ENCODE assay signal across 10 mouse cellular contexts in the genomic region with DNA sequence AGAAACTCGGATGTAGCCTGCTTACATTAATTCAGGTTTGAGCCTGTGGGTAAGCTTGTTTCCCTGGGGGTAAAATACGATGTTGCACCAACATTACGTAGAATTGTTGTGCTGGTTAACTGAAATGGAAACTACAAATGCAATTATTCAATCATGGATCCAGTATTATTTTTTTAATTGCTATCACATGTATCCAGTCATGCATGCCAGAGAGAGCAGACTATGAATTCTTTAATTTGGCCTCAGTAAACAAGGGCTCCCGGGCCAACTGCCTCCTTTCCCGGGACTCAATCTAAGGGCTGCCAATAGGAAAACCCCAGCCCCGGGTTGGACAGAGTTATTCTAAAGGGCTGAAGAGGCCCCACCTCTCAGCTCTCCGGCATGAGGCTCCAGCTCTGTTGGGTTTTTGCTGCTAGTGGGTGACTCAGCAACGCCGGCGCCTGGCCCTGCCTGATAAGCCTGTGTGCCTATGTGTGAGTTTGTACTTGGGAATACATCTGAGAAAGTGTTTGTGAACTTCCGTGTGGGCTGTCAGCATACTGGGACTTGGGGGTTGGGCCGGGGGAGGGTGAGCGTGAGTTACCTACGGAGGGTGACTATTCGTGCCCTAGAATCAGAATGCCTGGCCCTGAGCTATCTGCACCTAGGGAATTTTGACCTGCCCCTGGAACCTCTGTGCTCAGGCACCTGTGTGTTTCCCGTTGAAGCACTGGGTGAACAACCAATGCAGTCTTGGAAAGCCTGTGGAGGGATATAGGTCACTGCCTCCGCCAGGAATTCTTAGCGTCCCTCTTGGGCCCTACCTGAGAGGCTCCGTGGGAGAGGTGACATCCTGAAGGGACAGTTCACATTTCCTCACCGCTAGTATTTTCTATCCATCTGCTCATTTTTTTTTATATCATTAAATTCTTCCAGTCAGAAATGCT. TPM values are rescaled to one million over a fixed set of nuclear protein-coding genes. Genes with fewer than 3 reads are reported as not detected.
DNase-seq lines count a peak whose midpoint lies in the region; ATAC-seq and TF ChIP-seq lines count a peak whose summit lies in the region.
"Had no signal": no experiment of that assay in that cellular context is flagged by ENCODE, and none has a peak within 500 bp of the region (broad histone marks: within the 10 kb centered on the region; RNA-seq: fewer than 3 reads in every experiment).

No protein-coding gene starts in this region.

- peaks cover 20% of the 10 kb centered on the region for H3K4me1 ChIP-seq in kidney, adult 2 months (ENCODE audit: control insufficient read depth, insufficient read depth, low read length)
- peaks cover 4% of the 10 kb centered on the region; the same call in 1 of the 2 replicates for H3K4me1 ChIP-seq in lung, embryonic 14.5 days (ENCODE audit: insufficient read depth)
- H3K4me1 ChIP-seq in stomach, embryonic 15.5 days = 0 out of 2 replicates have a peak, but pooled peaks cover 14% of the 10 kb centered on the region

- no peak overlapping the region for H3K4me3 ChIP-seq in kidney, adult 2 months (ENCODE audit: insufficient read depth, low read depth, low read length)
- H3K4me3 ChIP-seq in lung, embryonic 14.5 days (ENCODE audit: low read depth, low read length) = peak overlapping the region; percentile 6; the same call in 1 of the 2 replicates
- H3K4me3 ChIP-seq in stomach, embryonic 15.5 days (replicated peaks) = 0 out of 2 replicates have a peak overlapping the region, but pooled peaks have one; percentile 4

- no peak for ATAC-seq in cerebellum, adult (ENCODE audit: insufficient number of reproducible peaks, low FRiP score, low TSS enrichment)
- ATAC-seq in lung, embryonic 14.5 days (ENCODE audit: insufficient read depth) = peak; percentile 39
- ATAC-seq in stomach, embryonic 15.5 days (ENCODE audit: insufficient read depth, low FRiP score, low read depth) = peak; percentile 65

- no peaks in the 10 kb centered on the region for H3K9me3 ChIP-seq in lung, embryonic 14.5 days (ENCODE audit: low read depth, low read length)
- H3K9me3 ChIP-seq in stomach, embryonic 15.5 days = no peaks in the 10 kb centered on the region

- WGBS in kidney, adult 2 months = 23% methylated on average over 20 of the region's 20 CpGs
- 23% methylated on average over 20 of the region's 20 CpGs for WGBS in lung, embryonic 14.5 days
- WGBS in stomach, embryonic 15.5 days = 32% methylated on average over 20 of the region's 20 CpGs

- H3K9ac ChIP-seq in lung, embryonic 14.5 days = no peak overlapping the region
- no peak overlapping the region for H3K9ac ChIP-seq in stomach, embryonic 15.5 days

- H3K27ac ChIP-seq in kidney, adult 2 months (ENCODE audit: insufficient read depth, low read depth, low read length) = peak overlapping the region; percentile 97
- H3K27ac ChIP-seq in lung, embryonic 14.5 days (ENCODE audit: low read depth) = peak overlapping the region; percentile 87
- peak overlapping the region; percentile 79 for H3K27ac ChIP-seq in stomach, embryonic 15.5 days

- H3K36me3 ChIP-seq in kidney, adult 2 months (ENCODE audit: control insufficient read depth, insufficient read depth, low read length) = no peaks in the 10 kb centered on the region
- no peaks in the 10 kb centered on the region for H3K36me3 ChIP-seq in lung, embryonic 14.5 days (ENCODE audit: insufficient read depth)
- H3K36me3 ChIP-seq in stomach, embryonic 15.5 days = no peaks in the 10 kb centered on the region

- TF ChIP-seq CTCF in kidney, adult 2 months (conservative IDR thresholded peaks at IDR 0.05; ENCODE audit: insufficient read depth, insufficient read length, low read depth, low read length) = no peak
- TF ChIP-seq CTCF in lung, embryonic 14.5 days (IDR thresholded peaks at IDR 0.05; ENCODE audit: low read depth) = no peak

- peak; percentile 34 for DNase-seq in cerebellum, adult 11-12 months
- DNase-seq in urinary bladder, postnatal 14 days (ENCODE audit: low spot score) = peak; percentile 77
- no peak for DNase-seq in urinary bladder, adult 2 months (ENCODE audit: low spot score)
- DNase-seq in forelimb bud, embryonic 11.5 days (ENCODE audit: low read depth, low spot score) = peak; percentile 12
- DNase-seq in kidney, adult 2 months = peak; percentile 81
- DNase-seq in lung, embryonic 14.5 days = peak; percentile 75

- H3K27me3 ChIP-seq in kidney, adult 2 months (replicated peaks; ENCODE audit: control insufficient read depth, insufficient read depth, low read length) = no peaks in the 10 kb centered on the region
- no peaks in the 10 kb centered on the region for H3K27me3 ChIP-seq in lung, embryonic 14.5 days (ENCODE audit: insufficient read depth, low read length)
- no peaks in the 10 kb centered on the region for H3K27me3 ChIP-seq in stomach, embryonic 15.5 days (replicated peaks)

- TF ChIP-seq POLR2A in kidney, adult 2 months (IDR thresholded peaks at IDR 0.05; ENCODE audit: low read depth, low read length) = no peak

- peak overlapping the region; percentile 49 for H3K4me2 ChIP-seq in lung, embryonic 14.5 days
- H3K4me2 ChIP-seq in stomach, embryonic 15.5 days = peak overlapping the region; percentile 39

RNA-seq across cellular contexts. Expression of a gene that starts 1.6 kb away (rescaled TPM):
- 61.2 and 66.1 TPM in 2 replicates for polyA plus RNA-seq in urinary bladder, adult 2 months (2012; rRNA removed)
- polyA plus RNA-seq in kidney, adult 2 months (2012; rRNA removed) = 69.8 and 73.8 TPM in 2 replicates
- polyA plus RNA-seq in lung, embryonic 14.5 days (2014; fragmentation: Nextera tagmentation; extraction: Ambion mirVana) = 79.1 and 86.3 TPM in 2 replicates
- polyA plus RNA-seq in stomach, embryonic 15.5 days (2015; fragmentation: Nextera tagmentation; extraction: Ambion mirVana) = 54.9 and 57.8 TPM in 2 replicates

RNA-seq across cellular contexts. Expression of a gene that starts 2.2 kb away (rescaled TPM):
- polyA plus RNA-seq in urinary bladder, adult 2 months (2012; rRNA removed) = 0.32 and 0.39 TPM in 2 replicates
- 0.09 and 0.27 TPM in 2 replicates for polyA plus RNA-seq in kidney, adult 2 months (2012; rRNA removed)
- polyA plus RNA-seq in lung, embryonic 14.5 days (2014; fragmentation: Nextera tagmentation; extraction: Ambion mirVana) = 0.08 and 0.11 TPM in 2 replicates
- polyA plus RNA-seq in stomach, embryonic 15.5 days (2015; fragmentation: Nextera tagmentation; extraction: Ambion mirVana) = 0.13 TPM in 1 of 2 replicates, not detected in the other
- polyA plus RNA-seq: C2C12; neural tube, embryonic 11.5 days had no signal
